Mouse (Mus musculus) left cerebral cortex, adult 8-10 months (tissue): Measurements from ENCODE around the gene Slc30a2. TPM values are rescaled to one million over a fixed set of nuclear protein-coding genes. Genes with fewer than 3 reads are reported as not detected.
A peak's percentile ranks its signal among the peaks of the same experiment; 100 is the strongest.
"Not testable (repeated sequence)": the region's sequence is repeated elsewhere in the genome, so short reads cannot be mapped to it uniquely, and the experiment has no call there.

Experiments used
- DNase-seq, 2 experiments: peaks; one replicate each; pipeline ENCODE4 v3.0.0; 2022; ENCODE audit warnings: low spot score in 2 of 2
- total RNA-seq, 4 experiments: library from RNA; stranded (reverse); gene quantifications; 2 replicates each; pipeline ENCODE4 v1.2.4; 2022

Gene Slc30a2
- total RNA-seq, 4 experiments from 2014 or later, result 0.16 to 0.23 TPM; not detected in 2

- DNase-seq, result peak in 1 of 2 experiments; percentile 72
Measured at GRCm38 (mm10) chr4:134356591-134357460, 13.8 kb downstream of the Slc30a2 start.

DNA sequence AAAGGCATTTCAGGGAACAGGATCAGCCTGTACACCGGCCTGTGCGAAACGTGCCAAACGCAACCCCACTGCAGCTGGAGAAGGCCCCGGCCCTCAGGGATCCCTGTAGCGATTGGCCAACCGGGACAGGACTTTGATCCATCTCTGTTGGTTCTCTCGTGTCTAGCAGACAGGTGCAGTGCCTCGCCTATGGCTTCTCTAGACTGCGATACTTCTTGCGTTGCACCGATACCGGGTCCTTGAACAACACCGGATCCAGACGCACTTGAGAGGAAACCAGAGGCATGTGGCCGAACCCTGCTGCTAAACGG, 14.4 kb downstream of the Slc30a2 start:
- no peak for DNase-seq

GRCm38 (mm10) chr4:134359649-134360048, 16.7 kb downstream of the Slc30a2 start:
- no peak for DNase-seq

DNA sequence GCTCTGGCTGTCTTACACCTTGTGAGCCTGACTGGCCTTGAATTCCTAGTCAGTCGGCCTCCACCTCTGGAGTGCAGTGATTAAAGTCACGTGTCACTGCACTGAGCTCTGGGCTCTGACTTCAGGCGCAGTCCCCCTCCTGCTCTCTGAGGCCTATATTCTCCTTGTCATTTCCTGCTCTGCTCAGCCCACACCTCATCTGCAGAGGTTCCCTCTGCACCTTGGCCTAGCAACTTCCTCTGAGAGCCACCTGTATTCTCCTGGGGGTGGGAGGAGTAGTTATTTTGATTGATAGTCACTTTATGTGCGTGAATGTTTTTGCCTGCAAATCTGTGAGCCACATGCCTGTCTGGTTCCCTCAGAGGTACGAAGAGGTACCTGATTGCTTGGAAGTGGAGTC, 18.2 kb downstream of the Slc30a2 start:
- no peak for DNase-seq

GRCm38 (mm10) chr4:134362124-134362523, 19.1 kb downstream of the Slc30a2 start:
- DNase-seq, result no peak

GRCm38 (mm10) chr4:134362586-134362985, 19.6 kb downstream of the Slc30a2 start:
- DNase-seq, result no peak

- DNase-seq, result no peak
Measured at GRCm38 (mm10) chr4:134365280-134365679, 22.3 kb downstream of the Slc30a2 start.

DNA sequence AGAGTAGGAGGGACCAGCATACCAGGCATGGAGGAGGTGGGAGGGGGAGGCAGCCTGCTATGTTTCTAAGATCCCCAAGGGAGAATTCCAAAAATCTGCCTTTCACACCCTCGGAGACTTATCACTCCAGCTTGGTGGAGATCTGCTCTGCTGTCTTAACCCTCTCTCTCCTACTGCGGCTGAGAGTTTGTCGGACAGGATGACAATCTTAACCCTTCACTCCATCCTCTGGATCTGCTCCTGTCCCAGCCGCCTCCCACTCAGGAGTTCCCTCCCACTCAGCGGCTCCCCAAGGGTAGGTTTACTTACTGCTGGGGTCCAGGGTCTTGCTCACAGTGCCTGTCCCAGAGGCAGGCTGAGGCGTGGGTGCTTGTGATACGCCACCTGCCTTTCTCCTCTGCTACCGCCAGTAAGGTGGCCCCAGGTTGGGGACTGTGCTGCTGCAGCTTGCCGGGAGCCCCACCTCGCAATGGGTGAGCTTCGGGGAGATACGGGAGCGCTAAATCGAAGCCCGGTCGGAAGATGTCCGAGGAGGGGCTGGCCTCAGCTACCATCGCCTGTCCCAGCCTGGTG, 27.8 kb downstream of the Slc30a2 start:
- DNase-seq, result peak; percentile 56 to 85

DNA sequence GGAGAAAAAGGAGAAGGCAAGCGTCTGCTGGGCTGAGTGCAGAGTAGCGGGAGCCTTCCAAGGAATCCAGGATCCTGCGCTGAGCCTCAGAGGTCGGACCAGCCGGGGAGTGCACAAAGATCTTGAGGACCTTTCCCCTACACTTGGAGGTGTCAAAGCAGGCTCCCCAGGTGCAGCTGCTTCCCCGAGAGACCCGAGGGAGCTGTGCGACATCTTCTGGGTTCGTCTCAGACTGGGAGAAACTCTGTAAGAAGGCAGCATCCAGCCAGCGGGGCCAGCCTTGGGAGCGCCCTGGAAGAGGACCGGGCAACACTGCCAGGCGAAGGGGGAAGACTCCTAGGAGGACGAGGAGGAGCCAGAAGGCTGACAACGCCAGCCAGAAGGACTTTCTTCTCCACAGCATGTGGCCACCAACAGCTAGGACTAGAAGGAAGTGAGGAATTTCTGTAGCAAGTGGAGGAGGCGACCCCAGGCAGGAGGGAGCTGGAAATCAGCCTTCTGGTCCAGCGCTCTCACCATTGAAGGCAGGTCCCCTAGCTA, 28.4 kb downstream of the Slc30a2 start:
- no peak for DNase-seq

GRCm38 (mm10) chr4:134372294-134372747, 29.3 kb downstream of the Slc30a2 start:
- DNase-seq, result peak; percentile 70 to 77

DNA sequence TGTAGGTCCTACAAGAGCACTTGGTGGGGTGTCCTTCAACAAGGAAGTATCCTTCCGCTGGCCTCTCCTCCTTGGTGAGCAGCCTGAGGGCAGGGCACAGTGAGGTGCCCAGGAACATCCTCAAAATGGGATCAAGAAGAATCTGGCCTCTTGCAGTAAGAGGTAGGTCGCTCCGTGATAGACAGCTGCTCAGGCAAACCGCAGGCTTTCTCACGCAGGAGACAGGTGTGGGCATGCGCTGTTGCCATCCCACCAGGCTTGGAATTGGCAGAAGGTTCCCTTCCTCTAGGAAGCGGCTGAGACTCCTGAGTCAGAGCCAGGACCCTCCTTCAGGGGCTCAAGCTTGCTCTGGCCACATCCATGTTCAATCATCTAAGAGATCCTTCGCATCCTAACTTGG, 30.3 kb downstream of the Slc30a2 start:
- no peak for DNase-seq

- DNase-seq, result no peak
Measured at GRCm38 (mm10) chr4:134374306-134374705, 31.3 kb downstream of the Slc30a2 start.

- no peak for DNase-seq
Measured at GRCm38 (mm10) chr4:134378089-134378615, 35.2 kb downstream of the Slc30a2 start.

- no peak for DNase-seq
Measured at GRCm38 (mm10) chr4:134379510-134379909, 36.5 kb downstream of the Slc30a2 start.

GRCm38 (mm10) chr4:134383750-134384149, 40.8 kb downstream of the Slc30a2 start, which contains the start of gene Extl1:
TSS of gene Extl1 (minus strand) at chr4:134383850.
- not testable (repeated sequence) for DNase-seq

GRCm38 (mm10) chr4:134387268-134387667, 44.3 kb downstream of the Slc30a2 start:
- no peak for DNase-seq

- DNase-seq, result no peak
Measured at GRCm38 (mm10) chr4:134388397-134388796, 45.4 kb downstream of the Slc30a2 start.

GRCm38 (mm10) chr4:134391636-134392035, 48.7 kb downstream of the Slc30a2 start:
- no peak for DNase-seq

GRCm38 (mm10) chr4:134392595-134392994, 49.6 kb downstream of the Slc30a2 start:
- no peak for DNase-seq

GRCm38 (mm10) chr4:134393026-134393425, 50.0 kb downstream of the Slc30a2 start:
- DNase-seq, result no peak

GRCm38 (mm10) chr4:134395142-134395541, 52.2 kb downstream of the Slc30a2 start:
- no peak for DNase-seq
